Mouse (Mus musculus) lung, adult 18-20 months (tissue): Measurements from ENCODE around the gene Suox.
"Not testable (repeated sequence)": the region's sequence is repeated elsewhere in the genome, so short reads cannot be mapped to it uniquely, and the experiment has no call there.

Experiments used
- DNase-seq, 2 experiments: peaks; one replicate each; pipeline ENCODE4 v3.0.0; 2022; ENCODE audit warnings: mixed read lengths in 2 of 2

Suox gene

GRCm38 (mm10) chr10:128663441-128664220, 10.2 kb downstream of the Suox start:
- no peak for DNase-seq

- DNase-seq = no peak
These were observed 11.4 kb downstream of the Suox start for GRCm38 (mm10) chr10:128662465-128662864.

GRCm38 (mm10) chr10:128659490-128659889, 14.4 kb downstream of the Suox start:
- no peak for DNase-seq

GRCm38 (mm10) chr10:128657844-128658243, 16.0 kb downstream of the Suox start:
- no peak for DNase-seq

DNA sequence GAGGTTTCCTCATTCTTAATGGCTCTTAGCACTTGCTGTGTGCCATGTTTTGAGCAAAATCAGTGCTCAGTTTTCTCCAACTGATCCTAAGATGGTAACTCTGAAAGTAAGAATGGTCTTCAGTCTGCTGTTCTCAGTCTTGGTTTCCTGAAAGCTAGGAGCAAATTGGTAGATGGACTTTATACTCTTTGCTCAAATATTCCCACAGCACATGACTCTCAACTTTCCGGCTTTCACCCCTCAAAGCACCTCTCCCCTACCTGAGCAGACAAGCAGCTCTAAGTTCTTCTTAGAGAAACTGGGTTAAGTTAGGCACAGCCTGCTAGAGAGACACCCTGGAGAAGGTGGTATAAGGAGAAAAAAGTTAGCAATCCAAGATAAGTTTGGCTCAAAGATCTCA, 17.1 kb downstream of the Suox start:
- no peak for DNase-seq

DNA sequence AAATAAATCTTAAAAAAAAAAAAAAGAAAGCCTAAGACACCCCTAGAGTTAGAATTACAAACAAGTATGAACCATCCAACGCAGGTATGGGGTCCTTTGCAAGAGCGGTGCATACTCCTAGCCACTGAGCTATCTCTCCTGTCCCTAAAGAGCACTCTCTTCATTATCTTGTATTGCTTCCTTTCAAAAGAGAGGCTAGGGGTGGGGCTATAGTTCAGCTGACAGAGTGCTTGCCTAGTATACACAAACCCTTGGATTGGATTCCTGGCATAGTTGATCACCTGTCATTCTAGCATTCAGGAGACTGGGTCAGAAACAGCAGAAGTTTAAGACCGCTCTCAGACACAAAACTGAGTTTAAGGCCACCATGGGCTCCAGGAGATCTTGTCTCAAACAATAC, 18.6 kb downstream of the Suox start:
- peak in 1 of 2 experiments; percentile 45 for DNase-seq

- no peak for DNase-seq
These were observed 20.0 kb downstream of the Suox start for GRCm38 (mm10) chr10:128653866-128654265.

DNA sequence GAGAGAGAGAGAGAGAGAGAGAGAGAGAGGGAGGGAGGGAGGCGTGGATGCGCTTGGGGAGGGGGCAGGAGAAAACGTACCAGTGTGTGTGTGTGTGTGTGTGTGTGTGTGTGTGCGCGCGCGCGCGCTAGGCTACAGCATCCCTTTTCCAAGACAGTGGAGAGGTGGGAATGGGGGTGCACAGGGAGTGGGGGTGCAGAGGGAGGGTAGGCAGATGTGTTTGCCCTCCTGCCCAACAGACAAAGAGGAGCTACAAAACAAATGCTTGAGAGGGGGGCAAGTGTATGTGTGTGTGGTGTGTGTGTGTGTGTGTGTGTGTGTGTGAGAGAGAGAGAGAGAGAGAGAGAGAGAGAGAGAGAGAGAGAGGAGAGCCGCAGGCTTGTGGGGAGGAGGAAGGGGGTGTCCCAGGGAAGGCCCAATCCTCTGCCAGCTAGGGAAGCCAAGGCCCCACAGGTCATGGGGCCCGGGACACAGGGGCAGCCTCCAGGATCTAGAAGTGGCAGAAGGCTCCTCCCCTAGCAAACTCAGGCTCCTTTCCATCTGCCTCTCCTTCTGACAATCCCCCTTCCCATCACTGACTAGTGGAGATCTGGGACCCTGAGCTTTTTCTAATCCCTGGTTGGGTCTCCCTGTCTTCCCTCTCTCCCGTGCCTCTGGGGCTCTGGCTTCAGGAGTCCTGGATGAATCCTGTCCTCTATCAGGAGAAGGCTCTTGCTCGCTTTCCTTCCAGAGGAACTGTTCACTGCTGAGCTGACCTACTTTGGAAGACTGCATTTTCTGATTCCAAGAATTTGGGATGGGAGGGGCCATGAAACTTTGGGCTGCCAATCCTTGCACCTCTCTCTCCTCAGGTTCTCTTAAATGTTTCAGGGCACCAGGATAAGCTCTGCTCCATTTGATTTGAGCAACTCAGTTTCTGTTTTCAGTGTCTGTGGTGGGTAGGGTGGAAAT, 27.5 kb downstream of the Suox start:
- DNase-seq = peak in 1 of 2 experiments; percentile 47

DNA sequence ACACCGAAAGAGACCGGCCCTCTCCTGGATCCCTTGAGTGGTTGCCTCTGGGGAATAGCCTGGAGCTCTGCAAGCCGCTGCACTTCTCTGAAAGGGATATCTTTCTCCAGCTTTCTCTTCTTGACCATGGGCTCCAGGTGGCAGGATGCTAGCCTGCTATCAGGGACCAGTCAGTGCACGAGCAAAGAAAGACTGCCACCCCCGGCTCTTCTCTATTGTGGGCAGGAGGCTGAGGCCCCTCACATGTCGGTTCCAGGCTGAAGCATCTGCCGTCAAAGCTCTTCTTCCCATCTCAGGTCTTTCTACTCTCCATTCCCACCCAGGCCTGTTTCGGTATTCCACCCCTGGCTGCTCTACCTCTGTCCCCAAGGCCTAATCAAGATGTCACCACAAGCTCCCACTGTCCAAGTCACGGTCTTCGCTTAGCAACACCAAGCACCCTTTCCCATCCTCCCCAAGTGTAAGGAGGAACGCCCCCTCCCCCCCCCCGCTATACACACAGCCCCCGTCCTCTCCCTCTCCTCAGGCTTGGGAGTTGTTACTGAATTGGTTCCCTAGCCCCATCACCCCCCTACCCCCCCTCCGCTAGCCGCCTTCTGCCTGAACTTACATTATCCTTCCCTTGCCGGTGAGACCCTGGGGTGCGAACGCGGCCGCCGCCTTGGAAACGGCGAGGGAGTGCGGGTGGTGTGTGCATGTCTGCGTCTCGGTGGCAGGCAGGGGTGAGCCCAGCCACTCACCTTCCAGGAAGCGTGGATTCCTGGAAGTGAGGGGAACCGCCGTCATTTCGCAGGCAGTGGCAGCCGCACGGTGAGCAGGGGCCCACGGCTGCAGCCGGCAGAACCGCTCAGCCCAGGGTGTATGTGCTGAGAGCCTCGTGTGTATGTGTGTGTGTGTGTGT, 28.5 kb downstream of the Suox start, which contains the start of gene Ikzf4:
Gene Ikzf4 (minus strand): TSS at position 881 of the 901 bp plus-strand sequence.
- DNase-seq = peak; percentile 37 to 45

DNA sequence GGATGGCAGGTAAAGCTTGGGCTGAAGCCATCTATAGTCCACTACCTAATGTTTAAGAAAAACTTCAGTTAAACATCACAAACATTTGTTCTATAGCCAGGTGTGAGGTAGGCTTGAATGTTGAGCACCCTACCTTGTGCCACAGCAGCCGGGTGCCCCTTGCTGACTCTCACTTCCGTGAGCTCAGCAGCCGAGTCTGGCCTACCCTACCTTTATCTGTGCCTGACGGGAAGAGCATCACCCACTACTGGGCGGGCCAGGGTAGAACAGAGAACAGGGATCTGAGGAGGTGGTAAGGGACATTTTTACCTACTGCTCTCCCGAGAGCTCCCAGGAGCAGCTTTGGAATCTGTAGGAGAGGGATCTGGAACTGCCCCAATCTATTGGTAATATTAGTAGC, 31.1 kb downstream of the Suox start:
- DNase-seq = no peak

- peak in 1 of 2 experiments; percentile 29 for DNase-seq
These were observed 32.0 kb downstream of the Suox start for GRCm38 (mm10) chr10:128641871-128642270.

DNA sequence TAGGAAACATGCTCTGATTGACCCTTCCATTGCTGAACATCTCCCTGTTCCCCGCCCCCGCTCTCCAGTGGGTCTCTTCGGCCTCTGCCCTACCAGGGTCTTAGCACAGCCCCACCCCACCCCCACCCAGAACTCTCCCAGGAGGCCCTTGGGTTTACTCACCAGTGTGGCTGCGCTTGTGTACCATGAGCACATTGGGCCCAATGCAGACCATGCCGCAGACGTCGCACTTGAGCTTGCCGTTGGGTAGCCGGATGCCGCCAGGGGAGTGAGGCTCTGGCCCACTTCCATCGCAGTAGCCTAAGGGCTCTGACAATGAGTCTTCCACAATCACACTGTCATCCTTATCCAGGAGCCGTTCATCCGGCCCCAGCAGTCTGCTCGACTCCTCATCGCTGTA, 33.0 kb downstream of the Suox start:
- DNase-seq = no peak

DNA sequence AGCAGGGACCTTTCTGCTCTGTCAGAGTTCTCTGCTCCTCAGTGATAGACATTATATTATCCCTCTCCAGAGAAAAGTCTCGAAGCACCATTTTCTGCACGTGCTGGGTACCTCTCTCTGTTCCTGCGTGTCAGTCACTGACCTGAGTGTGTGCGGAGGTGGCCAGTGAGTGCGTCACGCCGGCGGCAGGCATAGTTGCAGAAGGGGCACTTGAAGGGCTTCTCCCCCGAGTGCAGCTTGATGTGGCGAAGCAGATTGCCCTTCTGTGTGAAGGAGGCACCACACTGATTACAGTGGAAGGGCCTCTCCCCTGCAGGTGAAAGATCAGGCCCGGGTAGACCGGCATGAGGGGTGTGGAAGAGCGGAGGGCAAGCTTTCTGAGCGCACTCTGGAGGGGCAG, 33.9 kb downstream of the Suox start:
- DNase-seq = no peak

DNA sequence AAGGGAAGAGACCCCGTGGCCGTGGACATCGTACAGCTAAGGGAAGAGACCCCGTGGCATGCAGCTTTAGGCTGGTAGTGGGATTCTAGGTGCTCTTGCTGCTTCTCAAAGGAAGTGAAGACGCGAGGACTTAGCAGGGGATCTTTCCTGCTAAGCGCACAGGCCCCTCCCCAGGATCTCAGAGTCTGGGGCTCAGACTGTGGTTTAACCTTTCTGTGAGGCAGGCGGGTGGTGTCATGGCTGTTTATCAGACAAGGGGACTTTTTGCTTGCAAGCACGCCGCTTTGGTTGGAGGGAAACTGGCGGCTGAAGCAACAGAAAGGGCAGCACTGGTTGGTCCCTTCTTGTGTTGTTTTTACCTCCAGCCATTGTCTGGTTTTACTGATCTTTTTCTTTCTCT, 36.9 kb downstream of the Suox start:
- no peak for DNase-seq

DNA sequence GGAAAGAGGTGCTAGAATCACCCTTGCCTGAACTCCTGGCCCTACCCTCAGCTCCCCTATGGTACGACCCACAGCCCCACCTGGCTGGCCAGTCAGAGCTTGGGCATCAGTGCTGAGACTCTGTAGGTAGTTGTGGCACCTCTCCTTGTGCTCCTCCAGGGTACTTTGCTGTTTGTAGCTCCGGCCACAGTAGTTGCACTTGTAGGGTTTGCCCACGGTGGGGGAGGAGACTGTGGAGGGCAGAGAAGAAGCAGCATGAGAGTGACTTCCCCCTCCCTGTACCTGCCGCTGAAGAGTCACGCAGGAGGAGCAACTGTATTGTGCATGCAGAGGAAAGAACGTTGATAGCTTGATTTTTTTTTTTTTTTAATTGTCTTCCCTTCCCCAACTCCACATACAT, 37.3 kb downstream of the Suox start:
- DNase-seq = no peak

DNA sequence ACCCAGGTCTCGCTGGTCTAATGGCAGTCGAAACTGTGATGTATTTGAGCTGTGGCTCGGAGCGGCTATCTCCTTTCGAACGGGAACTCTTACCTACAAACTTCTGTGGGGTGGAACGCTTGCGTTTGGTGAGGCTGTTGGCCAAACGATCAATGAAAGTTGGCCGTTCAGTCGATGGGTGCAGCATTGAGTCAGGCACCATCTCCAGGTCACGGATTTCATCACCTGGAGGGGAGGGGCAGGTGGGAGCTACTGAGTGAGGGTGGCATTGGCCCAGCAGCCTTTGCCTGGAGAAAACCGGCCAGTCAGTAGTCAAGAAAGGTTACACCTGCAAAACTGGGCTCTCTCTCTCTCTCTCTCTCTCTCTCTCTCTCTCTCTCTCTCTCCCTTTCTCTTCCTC, 38.2 kb downstream of the Suox start:
- DNase-seq = no peak

GRCm38 (mm10) chr10:128631571-128631970, 42.3 kb downstream of the Suox start:
- no peak for DNase-seq

DNA sequence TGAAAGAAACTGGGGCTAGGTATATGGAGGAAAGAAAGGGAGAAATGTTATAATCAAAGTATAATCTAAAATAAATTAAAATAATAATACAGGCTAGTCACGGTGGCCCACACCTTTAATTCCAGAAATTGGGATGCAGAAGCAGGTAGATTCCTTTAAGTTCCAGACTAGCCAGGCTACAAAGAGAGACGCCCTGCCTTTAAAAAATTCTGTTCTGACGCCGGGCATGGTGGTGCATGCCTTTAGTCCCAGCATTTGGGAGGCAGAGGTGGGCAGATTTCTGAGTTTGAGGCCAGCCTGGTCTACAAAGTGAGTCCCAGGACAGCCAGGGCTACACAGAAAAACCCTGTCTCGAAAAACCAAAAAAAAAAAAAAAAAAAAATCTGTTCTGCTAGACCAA, 43.6 kb downstream of the Suox start:
- DNase-seq = not testable (repeated sequence)

DNA sequence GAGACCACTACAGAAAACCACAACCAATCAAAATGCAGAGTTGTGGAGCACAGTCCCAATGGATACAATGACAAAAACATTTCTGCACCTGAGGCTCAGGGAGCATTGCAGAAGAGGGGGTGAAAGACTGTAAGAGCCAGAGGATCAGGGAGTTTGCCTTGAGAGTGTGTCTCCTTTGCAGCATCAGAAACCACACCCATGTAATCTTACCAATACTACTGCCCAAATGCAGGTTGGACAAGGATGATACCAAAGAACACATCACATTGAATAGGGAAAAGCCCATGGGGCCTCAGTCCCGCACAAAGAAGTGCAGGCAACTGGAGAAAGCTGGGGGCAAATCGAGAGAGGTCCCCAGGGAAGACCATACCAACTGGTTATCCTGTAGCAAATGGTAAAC, 44.1 kb downstream of the Suox start:
- no peak for DNase-seq

- no peak for DNase-seq
These were observed 46.2 kb downstream of the Suox start for GRCm38 (mm10) chr10:128627398-128628317.
